Mouse (Mus musculus): ENCODE results near the gene Cfap97d1. TPM values are rescaled to one million over a fixed set of nuclear protein-coding genes. Genes with fewer than 3 reads are reported as not detected.

Cfap97d1 gene
- polyA plus RNA-seq, 1 experiment from 2014 or later: not detected

GRCm38 (mm10) chr11:102023406-102023805 lies 39.3 kb downstream of the Cfap97d1 start:
- Histone ChIP-seq H3K4me1 (replicated peaks; ENCODE audit: insufficient read depth, low read length) (0 out of 2 replicates have a peak, but pooled peaks cover 4% of the 10 kb centered on the region), H3K9me3 (replicated peaks; ENCODE audit: low read length) (no peaks in the 10 kb centered on the region), H3K27ac (no peak overlapping the region), H3K4me2 (ENCODE audit: low read length) (no peak overlapping the region), H3K27me3 (ENCODE audit: insufficient read depth, low read length) (no peaks in the 10 kb centered on the region), H3K36me3 (ENCODE audit: insufficient read depth, low read length) (no peaks in the 10 kb centered on the region), H3K4me3 (replicated peaks; ENCODE audit: low read depth, low read length) (no peak overlapping the region), H3K9ac (ENCODE audit: low read depth, low read length) (no peak overlapping the region)
- WGBS: 73% methylated on average over 13 of the region's 13 CpGs
- DNase-seq (ENCODE audit: low spot score): no peak
- ATAC-seq (replicated peaks; ENCODE audit: low FRiP score, low read depth): no peak
- TF ChIP-seq CTCF (IDR thresholded peaks at IDR 0.05; ENCODE audit: low read depth): no peak

GRCm38 (mm10) chr11:102024084-102024758 lies 40.1 kb downstream of the Cfap97d1 start:
- WGBS: 66% methylated on average over 6 of the region's 6 CpGs

GRCm38 (mm10) chr11:102024875-102025274 lies 40.8 kb downstream of the Cfap97d1 start:
- H3K36me3 ChIP-seq (ENCODE audit: insufficient read depth, low read length): no peaks in the 10 kb centered on the region
- H3K4me2 ChIP-seq (ENCODE audit: low read length): no peak overlapping the region
- DNase-seq (ENCODE audit: low spot score) (no peak), ATAC-seq (replicated peaks; ENCODE audit: low FRiP score, low read depth) (no peak)
- H3K9me3 ChIP-seq (replicated peaks; ENCODE audit: low read length): no peaks in the 10 kb centered on the region
- H3K27ac ChIP-seq: no peak overlapping the region
- no peak for TF ChIP-seq CTCF (IDR thresholded peaks at IDR 0.05; ENCODE audit: low read depth)
- H3K27me3 ChIP-seq (ENCODE audit: insufficient read depth, low read length): no peaks in the 10 kb centered on the region
- WGBS: 84% methylated on average over 4 of the region's 4 CpGs
- no peak overlapping the region for H3K4me3 ChIP-seq (replicated peaks; ENCODE audit: low read depth, low read length)
- 0 out of 2 replicates have a peak, but pooled peaks cover 4% of the 10 kb centered on the region for H3K4me1 ChIP-seq (replicated peaks; ENCODE audit: insufficient read depth, low read length)
- no peak overlapping the region for H3K9ac ChIP-seq (ENCODE audit: low read depth, low read length)

More at GRCm38 (mm10) chr11:102024084-102024758, 40.1 kb downstream of the Cfap97d1 start:
- ATAC-seq (replicated peaks; ENCODE audit: low FRiP score, low read depth) (no peak), DNase-seq (ENCODE audit: low spot score) (no peak)
- no peaks in the 10 kb centered on the region for H3K9me3 ChIP-seq (replicated peaks; ENCODE audit: low read length)
- no peaks in the 10 kb centered on the region for H3K27me3 ChIP-seq (ENCODE audit: insufficient read depth, low read length)
- 0 out of 2 replicates have a peak, but pooled peaks cover 4% of the 10 kb centered on the region for H3K4me1 ChIP-seq (replicated peaks; ENCODE audit: insufficient read depth, low read length)
- H3K4me3 ChIP-seq (replicated peaks; ENCODE audit: low read depth, low read length): no peak overlapping the region
- no peak for TF ChIP-seq CTCF (IDR thresholded peaks at IDR 0.05; ENCODE audit: low read depth)
- no peak overlapping the region for H3K27ac ChIP-seq
- H3K4me2 ChIP-seq (ENCODE audit: low read length): no peak overlapping the region
- no peaks in the 10 kb centered on the region for H3K36me3 ChIP-seq (ENCODE audit: insufficient read depth, low read length)
- H3K9ac ChIP-seq (ENCODE audit: low read depth, low read length): no peak overlapping the region

GRCm38 (mm10) chr11:102025354-102025753 lies 41.3 kb downstream of the Cfap97d1 start:
- H3K9ac ChIP-seq (ENCODE audit: low read depth, low read length): no peak overlapping the region
- DNase-seq (ENCODE audit: low spot score): no peak
- WGBS: 41% methylated on average over 7 of the region's 7 CpGs
- no peaks in the 10 kb centered on the region for H3K9me3 ChIP-seq (replicated peaks; ENCODE audit: low read length)
- H3K4me1 ChIP-seq (replicated peaks; ENCODE audit: insufficient read depth, low read length): 0 out of 2 replicates have a peak, but pooled peaks cover 4% of the 10 kb centered on the region
- no peak for TF ChIP-seq CTCF (IDR thresholded peaks at IDR 0.05; ENCODE audit: low read depth)
- no peaks in the 10 kb centered on the region for H3K27me3 ChIP-seq (ENCODE audit: insufficient read depth, low read length)
- H3K27ac ChIP-seq: no peak overlapping the region
- ATAC-seq (replicated peaks; ENCODE audit: low FRiP score, low read depth): no peak
- no peaks in the 10 kb centered on the region for H3K36me3 ChIP-seq (ENCODE audit: insufficient read depth, low read length)
- H3K4me2 ChIP-seq (ENCODE audit: low read length): 0 out of 2 replicates have a peak overlapping the region, but pooled peaks have one; percentile 9
- no peak overlapping the region for H3K4me3 ChIP-seq (replicated peaks; ENCODE audit: low read depth, low read length)

- TF ChIP-seq CTCF (IDR thresholded peaks at IDR 0.05; ENCODE audit: low read depth): no peak
- 3% methylated on average over 23 of the region's 23 CpGs for WGBS
These were observed 42.0 kb downstream of the Cfap97d1 start for GRCm38 (mm10) chr11:102025991-102026660.

GRCm38 (mm10) chr11:102026694-102027360 lies 42.7 kb downstream of the Cfap97d1 start:
- Histone ChIP-seq H3K4me3 (replicated peaks; ENCODE audit: low read depth, low read length) (peak overlapping the region; percentile 64), H3K27me3 (ENCODE audit: insufficient read depth, low read length) (no peaks in the 10 kb centered on the region), H3K9me3 (replicated peaks; ENCODE audit: low read length) (no peaks in the 10 kb centered on the region), H3K36me3 (ENCODE audit: insufficient read depth, low read length) (no peaks in the 10 kb centered on the region), H3K27ac (peak overlapping the region; percentile 60), H3K4me1 (replicated peaks; ENCODE audit: insufficient read depth, low read length) (0 out of 2 replicates have a peak, but pooled peaks cover 4% of the 10 kb centered on the region), H3K9ac (ENCODE audit: low read depth, low read length) (peak overlapping the region; percentile 57), H3K4me2 (ENCODE audit: low read length) (peak overlapping the region; percentile 80)
- TF ChIP-seq CTCF (IDR thresholded peaks at IDR 0.05; ENCODE audit: low read depth): no peak
- DNase-seq (ENCODE audit: low spot score): peak; percentile 92
- ATAC-seq (replicated peaks; ENCODE audit: low FRiP score, low read depth): peak; percentile 85
- under 1% methylated on average over 58 of the region's 73 CpGs for WGBS

More at GRCm38 (mm10) chr11:102025991-102026660, 42.0 kb downstream of the Cfap97d1 start:
- peak overlapping the region; percentile 64 for H3K4me3 ChIP-seq (replicated peaks; ENCODE audit: low read depth, low read length)
- peak; percentile 24 for DNase-seq (ENCODE audit: low spot score)
- 0 out of 2 replicates have a peak, but pooled peaks cover 4% of the 10 kb centered on the region for H3K4me1 ChIP-seq (replicated peaks; ENCODE audit: insufficient read depth, low read length)
- no peak; the same call in 1 of the 2 replicates for ATAC-seq (replicated peaks; ENCODE audit: low FRiP score, low read depth)
- H3K9ac ChIP-seq (ENCODE audit: low read depth, low read length): peak overlapping the region; percentile 57
- H3K4me2 ChIP-seq (ENCODE audit: low read length): peak overlapping the region; percentile 80
- H3K9me3 ChIP-seq (replicated peaks; ENCODE audit: low read length): no peaks in the 10 kb centered on the region
- H3K27me3 ChIP-seq (ENCODE audit: insufficient read depth, low read length): no peaks in the 10 kb centered on the region
- no peaks in the 10 kb centered on the region for H3K36me3 ChIP-seq (ENCODE audit: insufficient read depth, low read length)
- H3K27ac ChIP-seq: peak overlapping the region; percentile 60; the same call in 1 of the 2 replicates

Measured in kidney, postnatal 0 days (tissue).